Mouse (Mus musculus) gastrocnemius, adult 8-10 months (tissue): Measurements from ENCODE around the gene Lancl3. TPM values are rescaled to one million over a fixed set of nuclear protein-coding genes. Genes with fewer than 3 reads are reported as not detected.
"Not testable (repeated sequence)": the region's sequence is repeated elsewhere in the genome, so short reads cannot be mapped to it uniquely, and the experiment has no call there.

ENCODE experiments used
- DNase-seq, 2 experiments: peaks; one replicate each; pipeline ENCODE4 v3.0.0; 2022; ENCODE audit warnings: low spot score in 2 of 2
- total RNA-seq, 4 experiments: library from RNA; stranded (reverse); gene quantifications; 2 replicates each; pipeline ENCODE4 v1.2.4; 2022

Lancl3 gene
- total RNA-seq, 4 experiments from 2014 or later: 0.08 to 0.51 (median 0.17) TPM

DNA sequence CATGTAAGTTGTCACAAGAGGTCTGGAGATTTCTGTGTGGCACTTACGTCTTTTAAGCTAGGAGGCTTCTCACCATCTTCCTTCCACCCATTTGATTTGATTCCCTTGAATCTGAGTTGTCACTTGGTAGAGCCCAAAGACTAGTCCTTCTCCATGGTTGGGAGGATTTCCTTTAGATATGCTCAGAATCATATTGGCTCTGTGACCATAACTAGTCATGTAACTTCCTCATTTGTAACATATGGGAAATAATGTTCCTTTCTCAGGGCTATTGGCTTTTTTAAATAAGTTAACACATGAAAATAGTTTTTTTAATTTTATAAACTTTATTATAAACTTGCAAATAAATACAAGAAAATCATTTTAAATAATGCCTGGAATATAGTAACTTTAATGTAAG, 59.6 kb downstream of the Lancl3 start:
- no peak for DNase-seq

GRCm38 (mm10) chrX:9271112-9271511, 71.4 kb downstream of the Lancl3 start:
- DNase-seq: no peak

GRCm38 (mm10) chrX:9271947-9272459, 72.3 kb downstream of the Lancl3 start:
- DNase-seq: no peak

GRCm38 (mm10) chrX:9272460-9273361, 73.0 kb downstream of the Lancl3 start, which contains the start of gene Xk:
Gene Xk, plus strand, starts transcription at chrX:9272756.
- DNase-seq: peak; percentile 2 to 16

DNA sequence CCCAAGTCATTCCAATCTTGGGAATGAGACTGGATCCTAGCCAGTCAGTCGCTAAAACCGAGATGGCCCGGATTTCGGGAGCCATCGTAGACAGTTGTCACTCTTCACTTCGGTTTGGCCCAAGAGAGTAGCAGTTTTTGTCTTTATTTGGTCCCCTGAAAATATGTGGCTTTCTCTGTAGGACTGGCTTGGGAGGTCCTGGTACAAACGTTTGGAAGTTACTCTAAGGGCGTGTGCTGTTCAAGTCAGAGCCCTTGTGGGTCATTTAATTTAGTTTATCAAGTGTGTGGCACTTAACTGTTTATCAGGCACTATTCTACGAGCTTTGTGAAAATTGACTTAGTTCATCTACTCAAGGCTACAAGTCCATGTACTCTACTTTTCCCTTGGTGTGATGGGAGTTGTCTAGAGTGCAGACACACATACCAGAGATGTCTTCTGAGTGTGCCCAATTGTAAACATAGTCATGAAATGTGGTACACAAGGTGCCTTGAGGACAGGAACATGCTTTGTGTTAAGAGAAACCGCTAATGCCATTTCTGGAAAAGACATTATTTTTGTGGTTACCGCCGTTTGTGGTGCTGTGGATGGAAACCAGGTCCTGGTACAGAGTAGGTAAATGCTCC, 73.8 kb downstream of the Lancl3 start:
- no peak for DNase-seq

DNA sequence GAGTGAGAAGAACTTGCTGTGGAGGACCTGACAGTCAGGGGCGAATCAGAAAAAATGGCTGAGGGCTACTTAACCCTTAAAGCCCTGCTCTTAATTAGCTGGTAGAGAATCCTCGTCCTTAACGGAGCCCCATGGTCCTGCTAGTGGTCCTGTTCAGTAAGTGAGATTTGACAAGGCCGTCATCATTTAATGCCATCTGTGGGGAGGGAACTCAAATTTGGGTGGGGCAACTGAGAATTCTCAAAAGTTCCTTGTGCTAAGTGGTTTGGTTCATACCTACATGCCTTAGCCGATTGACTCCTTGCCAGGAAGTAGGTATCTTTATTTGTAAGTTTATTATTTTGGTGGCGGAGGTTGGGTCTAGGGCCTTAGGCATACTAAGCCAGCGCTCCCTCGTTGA, 74.6 kb downstream of the Lancl3 start:
- no peak for DNase-seq

GRCm38 (mm10) chrX:9283464-9283863, 83.8 kb downstream of the Lancl3 start, which contains the start of gene H2al1m:
Gene H2al1m, plus strand, starts transcription at chrX:9283764.
- DNase-seq: not testable (repeated sequence)

- not testable (repeated sequence) for DNase-seq
These were observed 93.6 kb downstream of the Lancl3 start for GRCm38 (mm10) chrX:9293140-9293829.

- no peak for DNase-seq
These were observed 98.7 kb downstream of the Lancl3 start for GRCm38 (mm10) chrX:9298413-9298864.

GRCm38 (mm10) chrX:9302791-9303190, 103.1 kb downstream of the Lancl3 start:
- no peak for DNase-seq

DNA sequence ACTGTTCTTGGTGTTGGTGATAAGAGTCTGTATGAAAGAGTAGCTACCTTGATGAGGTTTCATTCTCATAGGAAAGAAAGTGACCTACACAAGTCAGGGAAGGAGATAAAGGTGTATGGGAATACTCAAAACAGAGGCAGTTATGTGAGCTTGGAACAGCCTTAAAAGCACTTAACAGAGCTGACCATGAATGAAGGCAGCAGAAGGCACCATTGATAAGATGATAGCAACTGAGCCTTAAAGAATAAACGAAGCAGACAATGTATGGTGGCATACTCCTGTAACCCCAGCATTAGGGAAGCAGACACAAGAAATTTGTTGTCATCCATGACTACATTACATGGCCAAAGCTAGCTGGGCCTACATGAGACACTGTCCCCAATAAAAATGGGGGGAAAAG, 103.8 kb downstream of the Lancl3 start:
- DNase-seq: no peak

DNA sequence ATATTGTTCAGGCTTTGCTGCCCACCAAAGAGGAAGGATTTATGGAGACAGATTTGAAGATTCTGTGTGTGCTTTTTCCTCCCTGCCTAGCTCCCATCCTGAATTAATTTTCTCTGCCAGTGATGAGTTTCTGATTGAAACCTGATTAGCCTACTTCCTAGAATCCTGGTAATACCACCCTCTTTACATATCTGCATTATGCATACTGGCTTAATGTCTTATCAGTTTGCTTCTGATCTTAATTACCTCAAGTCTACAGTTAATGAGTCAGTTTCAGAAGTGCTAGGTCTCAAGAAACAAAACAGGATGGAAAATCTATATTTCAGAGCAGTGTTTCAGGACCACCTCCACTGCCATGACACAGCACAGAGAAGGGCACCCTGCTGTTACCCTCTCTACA, 116.8 kb downstream of the Lancl3 start:
- not testable (repeated sequence) for DNase-seq

Other genes starting within 250 kb of the Lancl3 start
- gene Fthl17b, start 236.9 kb upstream of the Lancl3 start, total RNA-seq: not detected
- gene Fthl17c, start 223.3 kb upstream of the Lancl3 start, total RNA-seq: not detected
- not detected for gene Fthl17d, start 213.1 kb upstream of the Lancl3 start, total RNA-seq
- not detected for gene Fthl17e, start 166.4 kb upstream of the Lancl3 start, total RNA-seq
- not detected for gene Fthl17f, start 136.9 kb upstream of the Lancl3 start, total RNA-seq
- not detected for gene 4930402K13Rik, start 95.3 kb upstream of the Lancl3 start, total RNA-seq
- not detected for gene Gm14862, start 57.0 kb downstream of the Lancl3 start, total RNA-seq
- gene Xk, start 72.9 kb downstream of the Lancl3 start, total RNA-seq: 1 to 10 TPM; 4.2 to 6.5 (median 5.0) TPM
- 1 to 10 TPM in 1 of 4 experiments, not detected in 3; 1.2 TPM for gene H2al1m, start 83.9 kb downstream of the Lancl3 start, total RNA-seq
- not detected for gene H2al1k, start 150.7 kb downstream of the Lancl3 start, total RNA-seq